Mouse (Mus musculus): Measurements from ENCODE around the gene Ssrp1.
A peak's percentile ranks its signal among the peaks of the same experiment; 100 is the strongest.

Ssrp1 gene

DNA sequence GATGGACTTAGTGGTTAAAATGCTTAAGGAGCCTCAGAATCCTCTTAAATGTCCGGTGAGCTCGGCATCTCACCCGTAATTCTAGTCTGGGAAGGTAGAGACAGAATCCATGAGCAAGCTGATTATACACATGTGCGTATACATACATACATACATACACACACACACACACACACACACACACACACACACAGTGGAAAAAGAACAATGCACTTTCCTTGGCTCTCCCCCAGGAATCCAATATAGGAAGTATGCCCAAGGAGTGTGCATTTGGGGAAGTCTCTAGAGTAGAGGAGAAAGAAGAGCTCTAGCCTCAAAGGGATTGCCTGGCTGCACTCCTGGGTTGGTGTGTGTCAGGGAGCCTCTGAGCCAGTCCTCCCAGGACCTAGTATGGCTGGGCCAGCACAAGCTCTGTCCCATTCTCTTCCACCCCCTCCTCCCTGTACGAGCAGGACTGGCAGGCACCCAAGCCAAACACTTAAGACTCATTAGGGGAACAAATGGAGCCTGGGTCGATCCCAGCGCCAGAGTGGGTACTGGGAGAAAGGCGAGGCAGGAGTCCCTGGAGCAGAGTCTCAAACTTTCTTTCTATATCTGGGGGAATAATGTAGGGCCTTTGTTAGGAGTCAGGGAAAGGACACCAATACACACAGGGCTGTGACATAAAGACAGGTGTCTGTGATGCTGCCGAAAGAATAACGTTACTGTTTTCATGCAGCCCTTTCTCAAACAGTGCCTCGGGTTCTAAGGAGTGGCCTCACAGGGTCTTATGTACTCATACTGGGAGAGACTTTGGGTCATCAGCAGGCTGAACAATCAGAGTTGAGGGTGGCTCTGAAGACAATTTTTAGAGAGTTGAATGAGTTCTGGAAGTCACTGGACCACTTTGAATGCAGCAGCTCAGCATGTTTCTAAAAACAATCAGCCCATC lies 51.9 kb downstream of the Ssrp1 start:
- peak; percentile 64 for DNase-seq

DNA sequence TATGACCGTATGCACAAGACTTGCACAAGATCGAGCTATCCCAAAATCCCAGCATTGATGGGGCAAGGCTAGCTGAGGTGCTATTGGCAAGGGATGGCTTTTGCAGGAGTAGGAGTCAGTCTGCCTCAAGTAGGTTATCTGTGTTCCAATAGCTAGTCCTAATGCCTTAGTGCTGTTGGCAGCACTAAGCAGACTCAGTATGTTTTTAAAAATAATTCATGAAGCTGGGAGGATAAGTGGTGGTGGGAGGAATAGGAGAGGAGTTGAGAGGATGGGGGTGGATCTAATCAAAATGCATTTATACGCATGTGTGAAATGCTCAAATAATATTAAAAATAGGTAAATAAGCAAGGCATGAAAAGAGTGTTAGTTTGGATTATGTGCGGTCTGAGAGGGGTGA lies 54.3 kb downstream of the Ssrp1 start:
- no peak for DNase-seq

DNA sequence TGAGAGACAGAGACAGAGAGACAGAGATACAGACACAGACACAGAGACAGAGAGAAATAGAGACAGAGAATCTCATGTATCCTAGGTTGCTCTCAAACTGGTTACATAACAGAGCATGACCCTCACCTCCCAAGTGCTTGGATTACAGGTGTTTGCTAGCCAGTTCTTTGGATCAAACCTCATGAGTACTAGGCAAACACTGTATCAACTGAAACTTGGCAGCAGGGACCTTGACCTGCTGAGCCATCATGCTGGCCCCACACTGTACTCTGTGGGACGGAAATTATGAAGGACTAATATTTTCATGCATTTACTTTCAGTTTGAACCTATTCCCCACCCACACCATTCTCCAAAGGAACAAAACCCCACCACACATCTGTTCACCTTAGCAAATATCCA lies 56.3 kb downstream of the Ssrp1 start:
- DNase-seq: peak; percentile 1

DNA sequence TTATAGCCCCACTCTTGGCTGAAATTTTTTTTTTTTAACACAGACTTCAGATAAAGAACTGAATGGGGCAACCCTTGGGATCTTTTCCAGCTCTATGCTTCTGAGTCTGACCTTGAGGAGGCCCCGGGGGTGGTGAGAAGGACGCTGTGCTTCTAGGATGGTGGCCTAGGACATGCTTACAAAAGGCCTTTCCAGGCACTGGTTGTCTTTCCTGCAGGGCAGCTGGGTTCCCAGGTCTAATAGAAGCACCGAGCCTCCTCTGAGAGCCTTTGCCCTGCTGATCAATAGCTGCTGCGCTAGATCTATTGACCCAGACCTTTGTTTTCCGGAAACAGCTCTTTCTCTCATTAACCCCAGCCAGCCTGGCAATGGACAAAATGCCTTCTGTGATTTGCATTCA lies 58.9 kb downstream of the Ssrp1 start:
- peak; percentile 2 for DNase-seq

Measured in kidney, postnatal 10 days (tissue).